Mouse (Mus musculus) heart, postnatal 14 days (tissue): ENCODE data around the gene Usp45. TPM values are rescaled to one million over a fixed set of nuclear protein-coding genes. Genes with fewer than 3 reads are reported as not detected.

Experiments used
- DNase-seq, 2 experiments: peaks; one replicate each; pipeline ENCODE4 v3.0.0; 2021 to 2022
- intact Hi-C: fragments of 180-260 bp; cut with DNase I; formaldehyde crosslinking; loops from one replicate; pipeline ENCODE4 v1.15.1; 2025
- total RNA-seq, 2 experiments: library from RNA; stranded (reverse); gene quantifications; 2 replicates each; pipeline ENCODE4 v1.2.3; 2021

Usp45 gene
- total RNA-seq, 2 experiments from 2014 or later, result 12.6 to 17.1 TPM

- DNase-seq, result no peak
- intact Hi-C loops, result no loop called here
Measured at GRCm38 (mm10) chr4:21786268-21786667, 19.3 kb downstream of the Usp45 start.

DNA sequence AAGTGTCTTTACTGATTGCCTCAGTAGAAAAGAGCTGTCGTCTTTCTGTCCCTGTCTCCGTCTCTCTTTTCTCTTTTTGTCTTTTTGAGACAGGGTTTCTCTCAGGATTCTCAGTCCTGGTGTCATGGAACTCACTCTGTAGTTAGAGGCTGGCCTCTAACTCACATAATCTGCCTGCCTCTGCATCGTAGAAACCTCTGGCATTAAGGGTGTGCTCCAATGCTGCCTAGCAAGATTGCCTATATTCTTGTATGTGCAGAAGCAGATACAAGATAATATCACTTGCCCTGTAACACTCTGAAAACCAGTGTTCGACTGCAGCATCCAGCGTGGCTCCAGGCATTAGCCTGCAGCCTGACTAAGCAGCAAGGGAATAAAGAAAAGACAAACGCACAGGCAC, 21.9 kb downstream of the Usp45 start:
- intact Hi-C loops, result no loop called here
- no peak for DNase-seq

DNA sequence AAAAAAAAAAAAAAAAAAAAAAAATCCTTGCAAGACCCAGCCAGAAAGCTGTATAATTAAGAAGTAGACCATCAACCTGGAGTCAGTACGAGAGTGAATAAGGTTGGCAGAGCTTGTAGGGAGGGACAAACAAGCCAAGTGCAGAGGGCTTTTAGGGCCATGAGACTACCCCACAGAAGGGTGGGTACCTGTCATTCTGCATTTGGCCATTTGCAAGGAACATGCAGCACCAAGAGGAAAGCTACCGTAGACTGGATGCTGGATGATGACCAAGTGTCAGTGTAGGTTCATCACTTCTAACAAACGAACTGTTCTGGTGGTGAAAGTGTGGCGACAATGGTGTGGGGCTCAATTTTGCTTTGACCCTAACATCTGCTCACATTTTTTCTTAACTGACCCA, 22.9 kb downstream of the Usp45 start:
- DNase-seq, result no peak
- intact Hi-C loops, result no loop called here

DNA sequence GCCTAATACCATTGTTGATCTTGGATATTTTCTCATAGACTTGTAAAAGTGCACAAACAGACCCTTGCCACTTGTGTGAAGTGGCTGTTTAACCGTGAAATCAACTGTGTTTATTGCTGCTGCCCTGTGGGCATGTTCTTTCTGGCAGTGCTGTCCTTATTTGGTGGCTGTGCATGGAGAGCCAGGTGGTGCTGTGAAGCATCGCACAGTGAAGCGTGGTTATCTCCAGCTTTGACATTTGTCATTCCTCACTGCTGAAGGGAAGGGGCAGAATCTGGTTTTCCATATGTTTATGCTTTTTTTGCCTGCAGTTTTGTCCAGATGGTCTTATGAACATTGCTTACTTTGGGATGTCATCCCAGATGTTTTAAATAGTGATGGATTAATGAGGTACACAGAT, 26.7 kb downstream of the Usp45 start:
- no peak for DNase-seq
- intact Hi-C loops, result no loop called here

GRCm38 (mm10) chr4:21801013-21801412, 34.1 kb downstream of the Usp45 start:
- intact Hi-C loops, result no loop called here
- no peak for DNase-seq

DNA sequence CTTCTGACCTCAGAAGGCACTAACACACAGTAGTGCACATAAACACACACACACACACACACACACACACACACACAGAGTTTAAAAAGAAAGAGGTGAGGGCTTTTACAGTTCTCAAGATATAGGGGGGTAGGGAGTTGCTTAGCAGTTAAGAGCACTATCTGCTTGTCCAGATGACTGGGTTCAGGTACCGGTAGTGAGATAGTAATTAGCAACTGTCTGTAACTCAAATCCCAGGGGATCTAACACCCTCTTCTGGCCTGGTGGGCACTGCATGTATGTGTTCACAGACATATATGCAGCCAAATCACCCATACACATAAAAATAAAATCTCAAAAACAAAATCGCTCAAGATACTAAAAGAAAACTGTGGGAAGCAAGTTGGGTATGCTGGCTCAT, 34.7 kb downstream of the Usp45 start:
- DNase-seq, result no peak
- intact Hi-C loops, result no loop called here

DNA sequence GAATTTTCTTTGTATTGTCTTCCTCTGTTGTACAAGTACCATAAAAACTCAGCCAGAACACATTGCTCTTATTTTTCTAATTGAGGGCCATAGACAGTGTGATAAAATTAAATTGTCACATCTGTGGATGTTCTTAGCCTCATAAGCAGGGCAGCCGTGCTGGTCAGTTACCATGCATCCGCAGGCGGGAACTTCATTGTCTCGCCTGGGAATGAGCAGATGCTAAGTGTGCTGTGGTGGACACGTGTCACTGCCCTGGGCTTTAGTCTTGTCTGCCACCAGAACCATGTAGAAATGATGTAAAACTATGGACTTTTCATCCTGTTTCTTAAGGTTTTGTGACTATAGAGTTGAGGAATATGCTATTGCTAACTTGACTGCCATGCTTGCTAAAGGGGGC, 40.2 kb downstream of the Usp45 start:
- DNase-seq, result no peak
- intact Hi-C loops, result no loop called here

DNA sequence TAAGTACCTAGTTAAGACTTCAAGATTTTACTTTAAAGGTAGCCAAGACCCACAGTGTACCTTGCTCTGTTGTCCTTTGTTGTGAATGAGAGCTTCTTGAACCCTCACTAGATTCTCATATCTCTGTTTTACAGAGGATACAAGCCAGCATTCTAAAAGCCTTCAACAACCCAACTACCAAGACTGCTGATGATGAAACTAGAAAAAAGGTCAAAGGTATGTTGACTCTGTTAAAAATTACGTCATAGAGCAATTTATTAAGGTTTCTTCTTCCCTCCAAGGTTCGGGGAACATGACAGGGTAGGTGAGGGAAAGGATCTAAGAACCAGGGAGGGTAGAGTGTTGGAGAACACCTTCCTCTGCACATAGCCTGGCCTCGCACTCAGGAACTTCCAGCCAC, 43.7 kb downstream of the Usp45 start:
- intact Hi-C loops, result loop anchor here (5.0 kb wide), 1 partner anchor 83 kb away; the partner anchor contains the start of gene Ccnc
- DNase-seq, result no peak

GRCm38 (mm10) chr4:21812635-21813034, 45.7 kb downstream of the Usp45 start:
- intact Hi-C loops, result loop anchor here (2.0 to 5.0 kb wide), 2 partner anchors 85 to 276 kb away; partner anchors contain the start of gene Ccnc
- no peak for DNase-seq

- peak; percentile 17 to 43 for DNase-seq
- intact Hi-C loops, result loop anchor here (5.0 kb wide), 1 partner anchor 87 kb away; the partner anchor contains the start of gene Ccnc
Measured at GRCm38 (mm10) chr4:21814029-21814428, 47.1 kb downstream of the Usp45 start.

- intact Hi-C loops, result no loop called here
- no peak for DNase-seq
Measured at GRCm38 (mm10) chr4:21826616-21827015, 59.7 kb downstream of the Usp45 start.

- intact Hi-C loops, result no loop called here
Measured at GRCm38 (mm10) chr4:21832844-21833243, 65.9 kb downstream of the Usp45 start.

GRCm38 (mm10) chr4:21847481-21848286, 80.7 kb downstream of the Usp45 start, which contains the start of gene Pnisr:
TSS of gene Pnisr (plus strand) at chr4:21847583.
- intact Hi-C loops, result loop anchor here (1.0 to 2.0 kb wide), 2 partner anchors 104 to 143 kb away; no protein-coding TSS in a partner anchor
- DNase-seq, result peak; percentile 93 to 95

More at GRCm38 (mm10) chr4:21832844-21833243, 65.9 kb downstream of the Usp45 start:
- DNase-seq, result no peak

DNA sequence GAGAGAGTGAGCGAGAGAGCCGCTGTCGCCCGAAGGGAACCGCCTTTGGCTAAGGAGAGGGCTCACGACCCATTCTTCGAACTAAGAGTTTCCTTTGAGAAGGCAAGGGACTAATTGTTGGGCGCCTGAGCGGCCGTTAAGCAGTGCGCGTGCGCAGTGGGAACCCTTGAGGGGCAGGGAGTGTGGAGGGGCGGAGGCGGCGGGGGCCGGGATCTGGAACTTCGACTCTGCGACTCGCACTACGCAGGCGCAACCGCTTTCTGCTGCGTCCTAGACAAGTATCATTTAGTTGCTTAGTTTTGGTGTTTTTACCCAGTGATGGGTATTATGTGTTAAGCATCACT, 81.3 kb downstream of the Usp45 start:
- intact Hi-C loops, result no loop called here
- peak; percentile 91 to 92 for DNase-seq

GRCm38 (mm10) chr4:21857481-21857880, 90.5 kb downstream of the Usp45 start:
- DNase-seq, result no peak
- intact Hi-C loops, result no loop called here

DNA sequence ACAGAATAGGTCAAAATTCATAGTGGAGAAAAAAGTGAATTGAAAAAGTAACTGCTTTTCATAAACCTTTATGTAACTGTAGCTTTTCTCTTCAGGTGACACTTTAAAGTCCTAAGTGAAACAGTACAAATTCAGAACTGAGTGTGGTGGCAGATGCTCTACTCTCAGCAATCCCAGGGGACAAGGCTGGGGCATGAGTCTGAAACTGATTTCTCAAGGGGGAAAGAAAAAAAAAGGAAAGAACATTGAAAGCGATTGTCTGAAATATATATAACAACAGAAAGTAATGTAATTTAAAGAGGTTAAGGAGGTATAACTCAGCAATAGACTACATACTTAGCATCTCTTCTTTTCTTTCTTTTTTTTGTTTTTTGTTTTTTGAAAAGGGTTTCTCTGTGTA, 98.3 kb downstream of the Usp45 start:
- intact Hi-C loops, result no loop called here
- no peak for DNase-seq

- DNase-seq, result no peak
- intact Hi-C loops, result no loop called here
Measured at GRCm38 (mm10) chr4:21878776-21879175, 111.8 kb downstream of the Usp45 start.

GRCm38 (mm10) chr4:21879565-21880220, 112.7 kb downstream of the Usp45 start, which contains the start of gene Coq3:
TSS of gene Coq3 (plus strand) at chr4:21879673.
- intact Hi-C loops, result loop anchor here (5.0 kb wide), 1 partner anchor 53 kb away; the partner anchor contains the start of gene Faxc
- peak; percentile 79 to 84 for DNase-seq

DNA sequence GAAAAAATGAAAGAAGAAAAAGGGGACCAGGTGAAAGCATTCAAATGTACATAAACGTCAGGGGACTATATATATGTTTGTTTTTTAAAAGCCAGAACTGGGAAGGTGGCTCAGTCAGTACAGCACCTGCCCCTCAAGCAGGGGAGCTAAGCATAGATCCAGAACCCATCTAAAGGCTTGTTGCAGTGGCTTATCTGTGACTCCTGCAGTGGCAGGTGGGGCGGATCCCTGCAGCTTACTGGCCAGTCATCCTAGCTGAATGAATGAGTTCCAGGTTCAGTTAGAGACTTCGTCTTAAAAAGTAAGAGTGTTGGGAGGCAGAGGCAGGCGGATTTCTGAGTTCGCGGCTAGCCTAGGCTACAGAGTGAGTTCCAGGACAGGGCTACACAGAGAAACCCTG, 115.8 kb downstream of the Usp45 start:
- DNase-seq, result no peak
- intact Hi-C loops, result loop anchor here (5.0 kb wide), 1 partner anchor 49 kb away; the partner anchor contains the start of gene Faxc

DNA sequence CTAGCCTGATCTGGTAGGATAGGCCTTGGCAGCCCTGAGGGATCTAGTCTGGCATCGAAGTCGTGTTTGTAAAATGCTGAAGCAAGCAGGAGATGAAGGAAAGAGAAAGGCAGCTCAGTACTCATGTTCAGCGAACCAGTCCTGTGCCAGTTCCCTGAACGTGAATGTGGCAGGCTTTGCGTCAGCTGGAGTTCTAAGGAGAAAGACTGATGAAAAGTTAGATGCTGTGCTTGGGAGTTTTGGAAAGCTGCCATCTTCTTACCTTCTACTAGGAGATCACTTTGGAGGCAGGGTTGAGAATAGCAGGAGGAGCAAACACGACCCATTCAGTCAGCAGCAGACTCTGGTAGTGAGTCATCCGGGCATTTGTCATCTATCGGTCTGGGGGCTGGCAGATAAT, 118.9 kb downstream of the Usp45 start:
- DNase-seq, result no peak
- intact Hi-C loops, result no loop called here
